Mouse (Mus musculus): ENCODE results near the gene Xntrpc. TPM values are rescaled to one million over a fixed set of nuclear protein-coding genes. Genes with fewer than 3 reads are reported as not detected.

Gene Xntrpc
- polyA plus RNA-seq, 1 experiment from 2014 or later, result 2.0 TPM

Other genes starting within 250 kb of the Xntrpc start
- 0.34 and 0.45 TPM in 2 replicates for gene Phox2a, start 247.4 kb upstream of the Xntrpc start, polyA plus RNA-seq (2015; fragmentation: Nextera tagmentation; extraction: Ambion mirVana)
- gene Inppl1, start 227.5 kb upstream of the Xntrpc start, polyA plus RNA-seq (2015; fragmentation: Nextera tagmentation; extraction: Ambion mirVana), result 48.0 and 57.4 TPM in 2 replicates
- 3.5 and 4.2 TPM in 2 replicates for gene Folr2, start 208.5 kb upstream of the Xntrpc start, polyA plus RNA-seq (2015; fragmentation: Nextera tagmentation; extraction: Ambion mirVana)
- gene Anapc15, start 202.0 kb upstream of the Xntrpc start, polyA plus RNA-seq (2015; fragmentation: Nextera tagmentation; extraction: Ambion mirVana), result 56.6 and 61.0 TPM in 2 replicates
- 0.35 and 0.81 TPM in 2 replicates for gene Folr1, start 194.9 kb upstream of the Xntrpc start, polyA plus RNA-seq (2015; fragmentation: Nextera tagmentation; extraction: Ambion mirVana)
- 164 and 166 TPM in 2 replicates for gene Lamtor1, start 159.8 kb upstream of the Xntrpc start, polyA plus RNA-seq (2015; fragmentation: Nextera tagmentation; extraction: Ambion mirVana)
- 0.29 and 0.45 TPM in 2 replicates for gene Tomt, start 159.4 kb upstream of the Xntrpc start, polyA plus RNA-seq (2015; fragmentation: Nextera tagmentation; extraction: Ambion mirVana)
- 22.0 and 29.2 TPM in 2 replicates for gene Lrrc51, start 131.8 kb upstream of the Xntrpc start, polyA plus RNA-seq (2015; fragmentation: Nextera tagmentation; extraction: Ambion mirVana)
- gene Numa1, start 131.6 kb upstream of the Xntrpc start, polyA plus RNA-seq (2015; fragmentation: Nextera tagmentation; extraction: Ambion mirVana), result 72.8 and 73.7 TPM in 2 replicates
- gene Il18bp, start 47.0 kb upstream of the Xntrpc start, polyA plus RNA-seq (2015; fragmentation: Nextera tagmentation; extraction: Ambion mirVana), result 2.4 and 2.5 TPM in 2 replicates
- 28.6 and 29.5 TPM in 2 replicates for gene Rnf121, start 244 bp upstream of the Xntrpc start, polyA plus RNA-seq (2015; fragmentation: Nextera tagmentation; extraction: Ambion mirVana)
- gene Xndc1, start 202 bp upstream of the Xntrpc start, polyA plus RNA-seq (2015; fragmentation: Nextera tagmentation; extraction: Ambion mirVana), result 31.6 and 37.4 TPM in 2 replicates
- gene Trpc2, start 17.4 kb downstream of the Xntrpc start, polyA plus RNA-seq (2015; fragmentation: Nextera tagmentation; extraction: Ambion mirVana), result 0.13 and 0.29 TPM in 2 replicates
- 13.2 and 19.4 TPM in 2 replicates for gene Art1, start 36.0 kb downstream of the Xntrpc start, polyA plus RNA-seq (2015; fragmentation: Nextera tagmentation; extraction: Ambion mirVana)
- gene Art5, start 43.8 kb downstream of the Xntrpc start, polyA plus RNA-seq (2015; fragmentation: Nextera tagmentation; extraction: Ambion mirVana), result 3.5 and 3.9 TPM in 2 replicates
- 0.25 and 0.57 TPM in 2 replicates for gene Chrna10, start 51.1 kb downstream of the Xntrpc start, polyA plus RNA-seq (2015; fragmentation: Nextera tagmentation; extraction: Ambion mirVana)
- gene Nup98, start 144.5 kb downstream of the Xntrpc start, polyA plus RNA-seq (2015; fragmentation: Nextera tagmentation; extraction: Ambion mirVana), result 29.4 and 31.8 TPM in 2 replicates
- 94.2 and 94.5 TPM in 2 replicates for gene Pgap2, start 144.5 kb downstream of the Xntrpc start, polyA plus RNA-seq (2015; fragmentation: Nextera tagmentation; extraction: Ambion mirVana)
- gene Rhog, start 190.3 kb downstream of the Xntrpc start, polyA plus RNA-seq (2015; fragmentation: Nextera tagmentation; extraction: Ambion mirVana), result 69.9 and 70.3 TPM in 2 replicates
- gene Stim1, start 202.1 kb downstream of the Xntrpc start, polyA plus RNA-seq (2015; fragmentation: Nextera tagmentation; extraction: Ambion mirVana), result 39.9 and 42.1 TPM in 2 replicates

Measured in embryonic facial prominence, embryonic 15.5 days (tissue).